Mouse (Mus musculus) kidney, adult 2 months (tissue): ENCODE results near the gene 1700020D05Rik.

Experiments
- CTCF ChIP-seq: fragments of 200-500 bp; conservative IDR thresholded peaks from 2 replicates; pipeline ENCODE4 v1.5.1; 2011; ENCODE audit warnings: low read depth, mild to moderate bottlenecking, control low read depth, low read length, moderate library complexity, mixed read lengths; ENCODE audit not compliant: insufficient read depth, insufficient read length
- POLR2A ChIP-seq: fragments of 200-500 bp; IDR thresholded peaks from one replicate; pipeline ENCODE4 v1.6.1; 2011; ENCODE audit warnings: low read depth, low read length, control low read depth

DNA sequence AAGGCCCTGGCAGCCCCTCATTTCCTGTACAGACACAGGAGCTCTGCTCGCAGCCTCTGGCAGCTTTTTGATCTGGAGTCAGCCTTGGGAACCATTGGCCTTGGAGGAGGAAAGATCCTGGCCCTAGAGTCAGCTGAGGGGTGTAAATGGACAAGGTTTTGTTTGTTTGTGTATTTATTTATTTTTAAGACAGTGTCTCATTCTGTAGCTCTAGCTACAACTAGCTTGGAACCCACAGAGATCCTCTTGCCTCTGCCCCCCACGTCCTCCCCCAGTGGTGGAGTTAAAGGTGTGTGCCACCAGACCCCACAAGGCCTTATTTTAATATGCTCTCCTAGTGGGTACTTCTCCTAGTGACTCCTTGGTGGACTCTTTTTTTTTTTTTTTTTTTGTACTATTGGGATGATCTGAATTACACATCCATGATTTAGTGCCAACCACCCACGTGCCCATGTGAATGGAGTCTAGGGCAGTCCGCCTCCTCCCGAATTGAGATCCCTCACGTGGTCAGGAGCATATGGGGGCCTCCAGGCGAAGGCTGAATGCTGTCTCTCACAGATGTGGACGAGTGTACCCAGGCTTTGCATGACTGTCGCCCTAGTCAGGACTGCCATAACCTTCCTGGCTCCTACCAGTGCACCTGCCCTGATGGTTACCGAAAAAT is 26.5 kb downstream of the 1700020D05Rik start:
- TF ChIP-seq CTCF (no peak), POLR2A (no peak)
